Comparison of ENCODE assay signal across 18 mouse cellular contexts in genomic region chr2:31789215-31789614, GRCm38 (mm10). TPM values are rescaled to one million over a fixed set of nuclear protein-coding genes. Genes with fewer than 3 reads are reported as not detected.
DNase-seq lines count a peak whose midpoint lies in the region; TF ChIP-seq lines count a peak whose summit lies in the region.
"Had no signal": no experiment of that assay in that cellular context is flagged by ENCODE, and none has a peak within 500 bp of the region (broad histone marks: within the 10 kb centered on the region; RNA-seq: fewer than 3 reads in every experiment).

No protein-coding gene starts in this region.

- no peak overlapping the region for H3K4me3 ChIP-seq in gastrocnemius, adult 2 months

- DNase-seq in gastrocnemius, adult 2 months: no peak
- no peak for DNase-seq in gastrocnemius, adult 18-20 months (ENCODE audit: low spot score)
- DNase-seq: adrenal gland, adult 2 months; adrenal gland, adult 8-10 months; adrenal gland, postnatal 10 days; adrenal gland, postnatal 14 days; adrenal gland, postnatal 25 days; adrenal gland, postnatal 36 days; B cell, adult 2 months; cerebellum, adult 11 months; cerebellum, adult 11-12 months; cerebellum, adult 18-20 months; cerebellum, adult 2 months had no signal

- peak overlapping the region; percentile 53 for H3K27ac ChIP-seq in gastrocnemius, adult 2 months

- intact Hi-C loops in gastrocnemius, adult 2 months (cut with DNase I): no loop called here

- no peak for TF ChIP-seq CTCF in gastrocnemius, adult 2 months (IDR thresholded peaks at IDR 0.05)

RNA-seq across cellular contexts. Expression of gene Qrfp, which starts 21.2 kb away (rescaled TPM):
- not detected for total RNA-seq in gastrocnemius, adult 2 months (2021)
- not detected for total RNA-seq in gastrocnemius, adult 18-20 months (2021)
- total RNA-seq: adrenal gland, adult 18-20 months; adrenal gland, adult 2 months; adrenal gland, adult 8-10 months; adrenal gland, postnatal 10 days; adrenal gland, postnatal 14 days; adrenal gland, postnatal 25 days; adrenal gland, postnatal 36 days; adrenal gland, postnatal 4 days; CH12.LX; ES-E14; MEL had no signal

RNA-seq across cellular contexts. Expression of gene Fibcd1, which starts 56.6 kb away (rescaled TPM):
- not detected for total RNA-seq in gastrocnemius, adult 2 months (2021)
- under 1 TPM in 1 of 2 experiments, not detected in 1; 0.05 TPM for total RNA-seq in gastrocnemius, adult 18-20 months (2021)
- total RNA-seq: adrenal gland, adult 2 months; MEL had no signal
